Mouse (Mus musculus): ENCODE results near the gene Gm14399. TPM values are rescaled to one million over a fixed set of nuclear protein-coding genes. Genes with fewer than 3 reads are reported as not detected.

Gene Gm14399
- polyA plus RNA-seq (2017; shearing (Covaris generic)): 2.5 TPM

DNA sequence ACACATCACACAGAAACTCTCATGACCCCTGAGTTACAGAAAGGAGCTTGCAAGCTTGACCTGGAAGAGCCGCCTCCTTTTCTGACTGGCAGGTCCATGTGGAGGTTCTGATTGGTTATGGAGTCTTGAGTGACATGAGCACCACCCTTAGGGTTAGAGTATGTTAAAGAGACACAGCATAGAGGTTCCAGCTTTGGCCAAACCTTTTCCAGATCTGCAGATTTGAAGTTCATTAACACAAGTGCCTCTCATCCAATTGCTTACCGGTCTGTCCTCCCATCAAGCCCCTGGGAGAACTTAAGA is at the start of gene Gm14399:
Gm14399 (minus strand) TSS at position 20 of the 303 bp plus-strand sequence.

GRCm38 (mm10) chr2:175175401-175176180 is 33.8 kb upstream of the Gm14399 start, which contains the start of gene Gm14443:
Gene Gm14443 (minus strand): TSS chr2:175175871.

Other genes starting within 250 kb of the Gm14399 start
- not detected for gene Gm14444, start 131.8 kb downstream of the Gm14399 start, polyA plus RNA-seq (2017; shearing (Covaris generic))
- not detected for gene Gm14393, start 74.2 kb downstream of the Gm14399 start, polyA plus RNA-seq (2017; shearing (Covaris generic))
- not detected for gene Gm14443, start 33.9 kb upstream of the Gm14399 start, polyA plus RNA-seq (2017; shearing (Covaris generic))
- gene Gm14391, start 64.9 kb upstream of the Gm14399 start, polyA plus RNA-seq (2017; shearing (Covaris generic)): 0.96 TPM
- gene Gm14440, start 133.1 kb upstream of the Gm14399 start, polyA plus RNA-seq (2017; shearing (Covaris generic)): 3.5 TPM
- gene Gm4631, start 196.2 kb upstream of the Gm14399 start, polyA plus RNA-seq (2017; shearing (Covaris generic)): 6.9 TPM
- gene Zfp968, start 230.4 kb upstream of the Gm14399 start, polyA plus RNA-seq (2017; shearing (Covaris generic)): 1.6 TPM